Mouse (Mus musculus) hindbrain, postnatal 0 days (tissue): ENCODE measurements around the gene Pus3. TPM values are rescaled to one million over a fixed set of nuclear protein-coding genes. Genes with fewer than 3 reads are reported as not detected.

ENCODE experiments used
- ATAC-seq: fragments of 200-750 bp; cut with Nextera tagmentation; 2 replicates; pipeline ENCODE4 v1.8.0; 2017; ENCODE audit warnings: mild to moderate bottlenecking, moderate TSS enrichment, moderate library complexity
- DNase-seq: peaks from one replicate; pipeline ENCODE4 v3.0.0-alpha.2; 2015; ENCODE audit warnings: low spot score
- H3K27ac ChIP-seq: fragments of 300-500 bp; sonication (generic); 2 replicates; pipeline ENCODE4 v1.5.1; 2014; ENCODE audit warnings: mild to moderate bottlenecking
- H3K27me3 ChIP-seq: fragments of 300-500 bp; sonication (generic); 2 replicates; pipeline ENCODE4 v1.6.1; 2014; ENCODE audit warnings: low read length, mixed read lengths; ENCODE audit not compliant: insufficient read depth
- H3K36me3 ChIP-seq: fragments of 300-500 bp; sonication (generic); 2 replicates; pipeline ENCODE4 v1.6.1; 2014; ENCODE audit warnings: low read length, mixed read lengths; ENCODE audit not compliant: insufficient read depth
- H3K4me1 ChIP-seq: fragments of 300-500 bp; sonication (generic); 2 replicates; pipeline ENCODE4 v1.6.1; 2014; ENCODE audit warnings: antibody characterized with exemption, low read length, mixed read lengths; ENCODE audit not compliant: insufficient read depth
- H3K4me2 ChIP-seq: fragments of 300-500 bp; sonication (generic); 2 replicates; pipeline ENCODE4 v1.6.1; 2014; ENCODE audit warnings: low read depth, mild to moderate bottlenecking, low read length, moderate library complexity, mixed read lengths
- H3K4me3 ChIP-seq: fragments of 300-500 bp; sonication (generic); 2 replicates; pipeline ENCODE4 v1.5.1; 2014; ENCODE audit warnings: low read length
- H3K9ac ChIP-seq: fragments of 300-500 bp; sonication (generic); replicated peaks from 2 replicates; pipeline ENCODE4 v1.6.1; 2014; ENCODE audit warnings: mild to moderate bottlenecking, low read length, moderate library complexity, mixed read lengths
- H3K9me3 ChIP-seq: fragments of 300-500 bp; sonication (generic); 2 replicates; pipeline ENCODE4 v1.6.1; 2016; ENCODE audit warnings: low read length, mixed read lengths
- CTCF ChIP-seq: IDR thresholded peaks from 2 replicates; pipeline ENCODE4 v1.5.1; 2016; ENCODE audit warnings: antibody characterized with exemption, control low read depth, low read depth
- WGBS: fragments of 180-500 bp; shearing (Covaris S2); extraction: QIAGEN DNeasy Blood & Tissue Kit; methylation state at CpG from one replicate; pipeline ENCODE4 v1.1.7; 2014; 5-methylcytosine and 5-hydroxymethylcytosine counted together
- polyA plus RNA-seq: library from polyadenylated mRNA; unstranded; fragments of >200 nt; fragmentation: Nextera tagmentation; extraction: Ambion mirVana; gene quantifications from 2 replicates; pipeline ENCODE4 v1.2.1, GENCODE M21; 2015
- total RNA-seq: library from RNA; depleted of rRNA; stranded (reverse); fragments of >200 nt; gene quantifications from 2 replicates; pipeline ENCODE4 v1.2.3, GENCODE M21; 2014

The Pus3 gene
- total and polyA plus RNA-seq, 2 experiments from 2014 or later: 8.3 to 13.7 TPM

DNA sequence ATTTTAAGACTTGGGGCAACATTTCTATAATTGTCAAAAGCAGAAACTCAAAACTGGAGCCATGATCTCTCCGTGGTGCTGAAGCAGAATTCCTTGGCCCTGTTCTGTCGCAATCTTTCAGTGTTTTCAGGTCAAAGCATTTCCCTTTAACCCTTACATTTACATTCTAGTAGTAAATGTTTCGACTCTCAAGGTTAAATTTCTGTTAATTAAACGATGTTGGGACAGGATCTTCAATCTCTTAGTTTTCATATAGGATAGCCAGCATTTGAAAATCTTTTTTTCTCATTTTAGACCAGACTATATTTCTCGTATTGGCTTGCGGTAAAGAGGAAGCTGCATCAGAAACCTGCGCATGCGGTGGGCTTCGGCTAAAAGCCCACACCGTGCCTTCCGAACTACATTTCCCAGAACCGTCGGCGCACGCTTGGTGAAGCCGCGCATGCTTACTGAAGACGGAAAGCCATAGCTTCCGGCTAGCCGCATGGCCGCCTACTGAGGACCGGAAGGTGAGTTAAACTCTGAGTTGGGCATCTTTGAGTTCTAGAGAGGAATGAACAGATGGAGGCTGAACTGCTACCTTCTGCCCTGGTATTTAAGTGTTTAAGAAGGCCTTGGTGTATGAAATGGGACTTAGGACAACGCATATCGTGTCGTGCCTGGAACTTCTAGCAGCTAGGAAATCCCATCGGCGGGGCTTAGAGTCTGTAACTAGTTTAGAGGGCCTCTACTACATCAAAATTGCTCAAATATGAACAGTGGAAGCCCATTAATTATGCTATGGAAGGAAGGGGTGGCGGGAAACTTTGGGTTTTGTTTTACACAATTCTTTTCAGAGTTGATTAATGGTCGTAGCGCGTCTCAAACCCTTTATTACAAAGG, 855 bp downstream of the Pus3 start:
- WGBS: 3% methylated on average over 31 of the region's 31 CpGs
- Histone ChIP-seq H3K9ac (peak overlapping the region; percentile 64), H3K4me3 (peak overlapping the region; percentile 71), H3K27ac (peak overlapping the region; percentile 86), H3K4me1 (peaks cover 3% of the 10 kb centered on the region; the same call in 1 of the 2 replicates), H3K36me3 (peaks cover 4% of the 10 kb centered on the region), H3K4me2 (peak overlapping the region; percentile 87), H3K27me3 (no peaks in the 10 kb centered on the region), H3K9me3 (no peaks in the 10 kb centered on the region)
- peak; percentile 86 for ATAC-seq
- TF ChIP-seq CTCF: no peak
- peak; percentile 97 for DNase-seq

DNA sequence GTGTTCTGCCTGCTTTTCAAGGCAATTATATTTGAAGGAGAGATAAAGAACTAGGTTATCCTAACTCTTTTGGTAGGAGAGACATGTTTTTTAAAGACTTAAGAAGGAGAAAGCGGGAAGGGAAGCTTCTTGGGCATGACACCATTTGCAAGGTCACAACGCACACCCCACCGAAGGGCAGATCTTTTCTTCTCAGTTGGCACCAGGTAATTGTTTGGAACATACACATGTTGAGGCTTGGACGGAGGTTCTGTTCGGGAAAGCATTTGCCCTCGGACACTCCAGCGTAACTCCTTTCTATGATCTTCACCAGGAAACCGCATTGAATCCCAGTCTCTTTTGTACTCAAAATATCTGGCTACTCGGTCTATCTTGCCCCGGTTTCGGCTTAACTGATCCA, 2.7 kb downstream of the Pus3 start:
- peaks cover 15% of the 10 kb centered on the region for H3K36me3 ChIP-seq
- WGBS: 93% methylated on average over 11 of the region's 11 CpGs
- DNase-seq (no peak), ATAC-seq (no peak)
- no peak overlapping the region for H3K4me3 ChIP-seq
- no peaks in the 10 kb centered on the region for H3K27me3 ChIP-seq
- H3K27ac ChIP-seq: no peak overlapping the region
- H3K9me3 ChIP-seq: no peaks in the 10 kb centered on the region
- TF ChIP-seq CTCF: no peak
- H3K4me1 ChIP-seq: peaks cover 3% of the 10 kb centered on the region; the same call in 1 of the 2 replicates
- no peak overlapping the region for H3K9ac ChIP-seq
- H3K4me2 ChIP-seq: no peak overlapping the region

DNA sequence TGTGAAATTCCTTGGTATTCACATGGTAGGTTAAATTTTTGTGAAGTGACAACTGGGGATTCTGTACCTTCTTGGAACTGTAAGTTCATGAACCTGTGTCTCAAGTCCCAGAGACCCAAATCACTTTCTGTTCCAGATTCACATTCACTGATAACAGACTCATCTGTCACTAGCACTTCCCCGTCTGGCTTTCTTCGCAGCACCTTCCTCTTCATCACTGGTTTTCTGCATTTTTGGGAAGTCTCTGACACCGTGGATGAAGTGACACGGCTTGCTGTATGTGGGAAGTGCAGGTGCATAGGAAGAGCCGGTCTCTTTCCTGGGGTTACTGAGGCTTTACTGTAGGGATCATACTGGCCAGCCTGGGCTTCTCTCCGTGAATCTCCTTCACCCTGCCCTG, 3.2 kb downstream of the Pus3 start:
- Histone ChIP-seq H3K9ac (no peak overlapping the region), H3K4me3 (no peak overlapping the region), H3K9me3 (no peaks in the 10 kb centered on the region), H3K27me3 (no peaks in the 10 kb centered on the region), H3K27ac (no peak overlapping the region), H3K4me1 (peaks cover 3% of the 10 kb centered on the region; the same call in 1 of the 2 replicates), H3K4me2 (no peak overlapping the region), H3K36me3 (peaks cover 18% of the 10 kb centered on the region)
- WGBS: 89% methylated on average over 6 of the region's 6 CpGs
- no peak for TF ChIP-seq CTCF
- DNase-seq: no peak
- no peak for ATAC-seq

DNA sequence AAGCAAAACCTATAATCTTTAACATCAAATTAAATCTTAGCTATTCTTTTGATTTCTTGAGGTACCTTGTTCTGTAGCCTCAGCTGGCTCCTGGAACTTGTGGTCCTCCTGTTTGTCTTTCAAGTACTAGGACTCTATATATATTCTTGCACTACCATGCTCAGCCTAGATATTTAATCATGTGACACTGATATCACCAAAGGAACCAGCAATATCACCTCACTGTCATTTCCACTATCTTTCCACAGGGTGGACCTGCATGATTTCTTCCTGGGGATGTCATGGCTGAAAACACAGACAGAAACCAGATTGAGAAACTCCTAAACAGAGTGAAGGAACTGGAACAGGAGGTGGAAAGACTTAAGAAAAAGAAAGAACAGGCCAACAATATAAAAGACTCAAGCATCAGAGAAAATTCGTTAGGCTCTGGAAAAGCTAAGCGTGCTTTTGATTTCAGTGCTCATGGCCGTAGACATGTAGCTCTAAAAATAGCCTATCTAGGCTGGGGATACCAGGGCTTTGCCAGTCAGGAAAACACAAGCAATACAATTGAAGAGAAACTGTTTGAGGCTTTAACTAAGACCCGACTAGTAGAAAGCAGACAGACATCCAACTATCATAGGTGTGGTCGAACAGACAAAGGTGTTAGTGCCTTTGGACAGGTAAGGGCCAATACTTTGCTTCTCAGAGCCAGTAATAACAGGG, 6.3 kb downstream of the Pus3 start:
- no peak for TF ChIP-seq CTCF
- Histone ChIP-seq H3K4me1 (no peaks in the 10 kb centered on the region; the same call in 1 of the 2 replicates), H3K4me3 (no peak overlapping the region), H3K4me2 (no peak overlapping the region), H3K27me3 (no peaks in the 10 kb centered on the region), H3K36me3 (peaks cover 30% of the 10 kb centered on the region), H3K9me3 (no peaks in the 10 kb centered on the region), H3K9ac (no peak overlapping the region), H3K27ac (no peak overlapping the region)
- ATAC-seq: no peak
- DNase-seq: no peak
- whole genome bisulfite sequencing: 92% methylated on average over 5 of the region's 5 CpGs

GRCm38 (mm10) chr9:35567995-35568394, 9.6 kb downstream of the Pus3 start:
- 84% methylated on average over 3 of the region's 3 CpGs for WGBS
- Histone ChIP-seq H3K4me2 (no peak overlapping the region), H3K9me3 (no peaks in the 10 kb centered on the region), H3K27ac (no peak overlapping the region), H3K27me3 (no peaks in the 10 kb centered on the region), H3K4me3 (no peak overlapping the region), H3K4me1 (no peaks in the 10 kb centered on the region), H3K36me3 (peaks cover 26% of the 10 kb centered on the region), H3K9ac (no peak overlapping the region)
- TF ChIP-seq CTCF: no peak
- ATAC-seq (no peak), DNase-seq (no peak)

GRCm38 (mm10) chr9:35569571-35570534, 11.5 kb downstream of the Pus3 start, which contains the start of the genes Pate2 and Hyls1:
Gene Pate2, plus strand, starts transcription at chr9:35570284.
Gene Hyls1, minus strand, starts transcription at chr9:35570398.
- Histone ChIP-seq H3K27ac (peak within 1 kb of the TSS; percentile 84), H3K4me3 (peak within 1 kb of the TSS; percentile 82), H3K4me1 (peaks cover 3% of the 10 kb centered on the region; the same call in 1 of the 2 replicates), H3K9me3 (no peaks in the 10 kb centered on the region), H3K4me2 (peak within 1 kb of the TSS; percentile 66), H3K36me3 (peaks cover 24% of the 10 kb centered on the region), H3K27me3 (no peaks in the 10 kb centered on the region), H3K9ac (peak within 1 kb of the TSS; percentile 64)
- ATAC-seq (peak; percentile 98), DNase-seq (peak; percentile 98)
- peak; percentile 67 for TF ChIP-seq CTCF
- WGBS: under 1% methylated on average over 86 of the region's 86 CpGs
